Mouse (Mus musculus): ENCODE results near the gene Dcxr.

- TF ChIP-seq CTCF (IDR thresholded peaks at IDR 0.05; ENCODE audit: control insufficient read depth, insufficient read depth, low read length) (no peak), POLR2A (IDR thresholded peaks at IDR 0.05; ENCODE audit: borderline replicate concordance, control insufficient read depth, low read depth, low read length) (peak; percentile 69; the same call in 1 of the 2 replicates)
Measured at GRCm38 (mm10) chr11:120713580-120714518, 13.2 kb downstream of the Dcxr start, which contains the start of the genes Cenpx and Lrrc45.

Data from bone marrow, adult 2 months (tissue).